Mouse (Mus musculus) myocyte (in vitro differentiated cells): ENCODE measurements around the gene Ucn3.

Experiments
- CEBPB ChIP-seq: IDR thresholded peaks from 2 replicates; pipeline ENCODE4 v1.6.1; 2011; ENCODE audit warnings: mild to moderate bottlenecking, moderate library complexity; ENCODE audit not compliant: poor library complexity, insufficient read depth, severe bottlenecking
- E2F4 ChIP-seq: IDR thresholded peaks from one replicate; pipeline ENCODE4 v1.6.1; 2011; ENCODE audit warnings: mild to moderate bottlenecking, control low read depth, moderate library complexity; ENCODE audit not compliant: insufficient read depth
- MAX ChIP-seq: IDR thresholded peaks from one replicate; pipeline ENCODE4 v1.6.1; 2011; ENCODE audit warnings: low read depth, mild to moderate bottlenecking, control low read depth
- MYOG ChIP-seq, 3 experiments: IDR thresholded peaks; one replicate each; pipeline ENCODE4 v1.6.1; 2011; ENCODE audit warnings: control low read depth in 2 of 3, low read depth in 2 of 3, mild to moderate bottlenecking in 2 of 3; ENCODE audit not compliant: insufficient read length in 2 of 3, control insufficient read depth in 1 of 3, insufficient read depth in 1 of 3
- POLR2A ChIP-seq: IDR thresholded peaks from one replicate; pipeline ENCODE4 v1.6.1; 2011; ENCODE audit warnings: low read depth, mild to moderate bottlenecking, control low read depth, moderate library complexity; ENCODE audit not compliant: insufficient read length
- POLR2AphosphoS2 ChIP-seq: IDR thresholded peaks from one replicate; pipeline ENCODE4 v1.6.1; 2011; ENCODE audit warnings: low read depth, control low read depth; ENCODE audit not compliant: insufficient read length
- REST ChIP-seq: IDR thresholded peaks from one replicate; pipeline ENCODE4 v1.6.1; 2011; ENCODE audit warnings: mild to moderate bottlenecking, control low read depth, moderate library complexity; ENCODE audit not compliant: insufficient read depth, insufficient read length
- TCF12 ChIP-seq: IDR thresholded peaks from one replicate; pipeline ENCODE4 v1.6.1; 2011; ENCODE audit warnings: mild to moderate bottlenecking, control low read depth; ENCODE audit not compliant: poor library complexity, insufficient read depth, severe bottlenecking
- TCF3 ChIP-seq: IDR thresholded peaks from one replicate; pipeline ENCODE4 v1.6.1; 2011; ENCODE audit warnings: low read depth, control low read depth; ENCODE audit not compliant: insufficient read length
- USF1 ChIP-seq: IDR thresholded peaks from one replicate; pipeline ENCODE4 v1.6.1; 2011; ENCODE audit warnings: low read depth, mild to moderate bottlenecking, control low read depth, moderate library complexity

DNA sequence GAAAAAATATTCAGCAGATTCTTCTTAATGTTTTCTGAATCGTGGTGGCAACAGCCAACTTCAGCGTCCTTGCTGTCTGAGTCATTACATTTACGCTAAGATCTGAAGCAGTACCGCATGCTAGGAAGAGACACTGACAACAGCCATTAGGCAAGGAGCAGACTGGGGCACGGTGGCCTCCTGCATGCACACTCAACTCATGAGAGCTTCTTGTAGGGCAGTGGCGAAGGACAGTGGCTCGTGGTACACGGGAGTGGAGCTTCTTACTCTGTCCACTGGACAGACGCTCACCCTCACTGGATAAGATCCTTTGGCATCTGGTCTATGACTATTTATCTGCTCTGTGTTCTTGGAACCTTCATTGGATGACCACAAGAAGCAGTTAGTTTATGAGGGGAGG, 45.8 kb downstream of the Ucn3 start:
- TF ChIP-seq POLR2A (no peak), CEBPB (no peak), MYOG (IDR thresholded peaks at IDR 0.05; ENCODE audit: control insufficient read depth in 1 of 3, insufficient read depth in 1 of 3, insufficient read length in 2 of 3, low read depth in 2 of 3) (no peak), E2F4 (no peak), USF1 (no peak), MAX (no peak), TCF12 (no peak), TCF3 (no peak), REST (no peak), POLR2AphosphoS2 (no peak)
